Mouse (Mus musculus) ES-Bruce4 (cell line): ENCODE measurements at regions not wholly inside any gene's neighbourhood (a gene's known extent, or its start where the extent isn't known, plus 50 kb on each side); places are given as distances from the start of the nearest gene placed in this dataset.

Experiments
- CTCF ChIP-seq: IDR thresholded peaks from one replicate; pipeline ENCODE4 v1.8.1; 2011; ENCODE audit warnings: low read depth, low read length
- POLR2A ChIP-seq: IDR thresholded peaks from one replicate; pipeline ENCODE4 v1.8.1; 2011; ENCODE audit warnings: low read length; ENCODE audit not compliant: insufficient read depth

- no peak for TF ChIP-seq POLR2A
- TF ChIP-seq CTCF = no peak
Observed at GRCm38 (mm10) chr14:98873446-98873845, 120.7 kb downstream of the Rpl36a-ps1 start.
